Mouse (Mus musculus): Measurements from ENCODE around the gene Gstt4.

- TF ChIP-seq POLR2A (IDR thresholded peaks at IDR 0.05; ENCODE audit: low read depth, low read length) (no peak), CTCF (IDR thresholded peaks at IDR 0.05; ENCODE audit: borderline replicate concordance, insufficient read depth, low read length) (no peak)
Observed at GRCm38 (mm10) chr10:75818641-75819040, 3.7 kb downstream of the Gstt4 start.
